Mouse (Mus musculus): Measurements from ENCODE around the gene Slc12a9.
A peak's percentile ranks its signal among the peaks of the same experiment; 100 is the strongest.
"Not testable (repeated sequence)": the region's sequence is repeated elsewhere in the genome, so short reads cannot be mapped to it uniquely, and the experiment has no call there.

Gene Slc12a9

DNA sequence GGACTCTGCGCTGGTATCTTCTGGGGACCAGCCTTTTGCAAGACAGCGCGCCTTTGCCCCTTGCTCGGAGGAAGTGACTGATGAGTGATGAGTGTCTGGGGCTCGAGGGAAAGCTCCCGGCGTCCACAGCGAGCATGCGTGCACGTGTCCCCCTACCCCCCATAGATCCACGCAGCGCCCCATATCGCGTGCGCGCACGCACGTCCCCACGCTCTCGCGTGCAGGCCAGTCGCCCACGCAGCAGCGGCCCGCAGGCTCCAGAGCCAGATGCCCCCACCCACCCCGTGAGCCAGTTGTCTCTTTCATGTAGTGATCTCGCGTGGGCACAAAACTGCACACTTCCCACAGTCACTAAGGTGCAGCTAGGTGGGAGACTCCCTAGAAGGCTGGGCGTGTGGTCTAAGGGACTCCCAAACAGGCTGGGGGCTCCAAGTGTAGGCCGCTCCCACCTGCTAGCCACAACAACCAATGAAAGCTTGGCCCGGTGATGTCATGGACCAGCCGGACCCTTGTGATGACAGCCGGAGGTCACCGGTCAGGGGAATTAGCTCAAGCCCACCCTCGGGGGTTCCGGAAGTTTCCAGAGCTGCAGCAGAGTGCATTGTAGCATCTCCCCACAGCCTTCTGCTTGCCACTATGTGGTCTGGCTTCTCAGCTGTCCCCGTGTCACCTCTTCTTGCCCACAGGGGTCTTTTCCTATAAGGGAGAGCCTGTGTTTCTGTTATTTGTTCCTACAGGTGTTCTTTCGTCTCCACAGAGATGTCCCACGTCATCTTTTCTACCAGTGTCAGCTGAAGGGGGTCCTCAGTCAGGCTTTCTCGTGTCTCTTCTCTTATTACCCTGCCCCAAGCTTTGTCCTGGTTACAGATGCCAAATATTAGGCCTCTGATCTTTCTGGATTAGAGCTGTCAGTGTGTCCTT lies 46.1 kb downstream of the Slc12a9 start, which contains the start of gene Ache:
TSS of gene Ache (plus strand) at position 488 of the 921 bp plus-strand sequence.
- peak; percentile 71 to 78 for DNase-seq (ENCODE audit: low spot score in 2 of 2)

DNA sequence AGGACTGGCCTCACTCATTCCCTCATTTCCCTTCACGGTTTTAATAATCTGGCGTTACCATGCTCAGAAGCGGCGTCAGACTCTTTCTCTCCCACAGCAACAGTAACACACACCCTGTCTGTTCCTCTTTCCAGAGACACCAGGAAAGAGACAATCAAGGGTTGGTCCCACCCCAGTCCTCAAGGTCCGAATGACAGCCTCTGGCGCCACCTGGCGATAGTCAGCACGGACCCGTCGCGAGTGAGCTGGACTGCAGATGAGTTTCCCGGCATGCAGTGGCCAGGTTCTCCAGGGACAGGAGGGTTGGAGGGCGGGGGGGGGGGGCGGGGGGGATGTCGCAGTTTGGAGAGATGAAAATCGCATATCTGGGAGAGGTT lies 46.8 kb downstream of the Slc12a9 start:
- DNase-seq (ENCODE audit: low spot score in 2 of 2): peak; percentile 87 to 91

DNA sequence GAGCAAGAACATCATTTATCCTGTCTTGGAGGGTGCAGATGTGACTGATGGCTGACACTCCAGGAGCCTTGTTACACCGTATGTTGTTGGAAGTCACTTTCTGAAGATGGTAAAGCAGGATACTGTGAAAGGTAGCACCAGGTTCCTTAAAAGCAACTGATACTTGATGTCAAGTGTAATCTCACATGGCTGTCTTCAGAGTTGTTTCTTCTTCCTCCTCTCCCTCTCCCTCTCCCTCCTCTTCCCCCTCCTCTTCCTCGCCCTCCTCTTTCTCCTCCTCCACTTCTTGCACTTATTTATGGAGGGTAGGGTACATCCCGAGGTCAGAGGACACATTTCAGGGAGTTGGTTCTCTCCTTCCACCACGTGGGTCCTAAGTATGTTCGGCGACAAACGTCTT lies 47.4 kb downstream of the Slc12a9 start:
- DNase-seq (ENCODE audit: low spot score in 2 of 2): no peak

DNA sequence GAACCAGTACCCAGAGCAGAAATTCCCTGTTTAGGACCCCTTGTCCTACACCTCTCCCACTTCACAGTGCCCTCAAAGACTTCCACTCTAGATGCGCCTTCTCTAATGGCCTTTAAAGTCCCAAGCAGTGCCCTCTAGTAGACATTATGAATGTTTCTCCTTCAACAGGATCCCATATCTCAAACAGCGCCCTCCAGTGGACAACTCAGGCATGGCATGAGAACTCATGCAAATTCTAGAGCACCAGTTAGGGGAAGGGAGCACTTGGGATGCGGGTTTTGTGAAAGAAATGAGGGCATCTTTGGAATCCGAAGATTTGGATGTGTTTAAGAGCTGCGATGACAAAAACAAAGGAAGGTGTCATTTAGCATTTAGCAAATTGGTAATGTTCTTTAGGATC lies 48.4 kb downstream of the Slc12a9 start:
- no peak for DNase-seq (ENCODE audit: low spot score in 2 of 2)

DNA sequence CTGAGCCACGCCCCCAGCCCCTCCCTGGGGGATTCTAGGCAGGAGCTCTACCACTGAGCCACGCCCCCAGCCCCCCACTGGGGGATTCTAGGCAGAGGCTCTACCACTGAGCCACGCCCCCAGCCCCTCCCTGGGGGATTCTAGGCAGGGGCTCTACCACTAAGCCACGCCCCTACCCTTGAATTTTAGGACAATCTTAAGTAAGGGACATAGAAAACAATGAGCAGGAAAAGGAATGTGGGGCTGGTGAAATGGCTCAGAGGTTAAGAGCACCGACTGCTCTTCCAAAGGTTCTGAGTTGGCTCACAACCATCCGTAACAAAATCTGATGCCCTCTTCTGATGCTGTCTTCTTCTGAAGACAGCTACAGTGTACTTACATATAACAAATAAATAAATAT lies 49.0 kb downstream of the Slc12a9 start:
- DNase-seq (ENCODE audit: low spot score in 2 of 2): not testable (repeated sequence)

DNA sequence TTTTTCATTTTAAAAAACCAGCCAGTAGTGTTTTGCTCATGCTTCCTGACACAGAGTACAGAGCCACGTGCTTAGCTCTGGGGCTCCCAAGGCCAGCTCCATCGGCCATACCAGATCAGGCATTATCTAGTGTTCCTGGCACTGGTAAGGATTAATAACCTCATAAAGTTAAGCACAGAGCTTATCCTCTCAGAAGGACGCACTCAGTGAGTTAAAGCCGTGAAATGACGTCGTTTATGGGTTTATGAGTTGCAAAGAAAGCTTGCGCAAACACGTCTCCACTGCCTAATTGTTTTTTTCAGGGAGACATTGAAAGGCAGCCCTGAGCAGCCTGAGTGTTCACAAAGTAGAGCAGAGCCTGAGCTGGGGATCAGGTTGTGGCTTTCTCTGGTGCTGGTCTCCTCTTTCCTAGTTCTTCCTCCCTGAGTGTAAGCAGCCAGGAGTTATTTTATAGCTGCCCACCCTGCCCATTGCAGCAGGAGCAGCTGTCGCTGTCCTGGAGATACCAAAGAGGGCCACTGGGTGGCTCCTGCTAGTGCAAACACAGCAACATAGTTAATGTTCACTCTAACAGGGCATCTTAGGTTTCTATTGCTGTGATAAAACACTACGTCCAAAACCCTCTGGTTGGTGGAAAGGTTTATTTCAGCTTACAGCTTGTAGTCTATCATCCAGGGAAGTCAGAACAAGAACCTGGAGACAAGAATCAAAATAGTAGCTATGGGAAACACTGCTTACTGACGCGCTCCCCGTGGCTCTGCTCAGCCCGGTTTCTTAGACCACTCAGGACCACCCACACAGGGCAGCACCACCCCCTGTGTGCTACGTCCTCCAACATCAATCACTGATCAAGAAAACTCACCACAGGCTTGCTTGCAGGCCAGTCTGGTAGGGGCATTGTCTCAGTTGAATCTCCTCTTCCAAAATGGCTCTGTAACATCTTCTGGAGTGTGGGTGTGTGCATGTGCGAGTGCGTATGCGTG lies 55.7 kb downstream of the Slc12a9 start:
- no peak for DNase-seq (ENCODE audit: low spot score in 2 of 2)

DNA sequence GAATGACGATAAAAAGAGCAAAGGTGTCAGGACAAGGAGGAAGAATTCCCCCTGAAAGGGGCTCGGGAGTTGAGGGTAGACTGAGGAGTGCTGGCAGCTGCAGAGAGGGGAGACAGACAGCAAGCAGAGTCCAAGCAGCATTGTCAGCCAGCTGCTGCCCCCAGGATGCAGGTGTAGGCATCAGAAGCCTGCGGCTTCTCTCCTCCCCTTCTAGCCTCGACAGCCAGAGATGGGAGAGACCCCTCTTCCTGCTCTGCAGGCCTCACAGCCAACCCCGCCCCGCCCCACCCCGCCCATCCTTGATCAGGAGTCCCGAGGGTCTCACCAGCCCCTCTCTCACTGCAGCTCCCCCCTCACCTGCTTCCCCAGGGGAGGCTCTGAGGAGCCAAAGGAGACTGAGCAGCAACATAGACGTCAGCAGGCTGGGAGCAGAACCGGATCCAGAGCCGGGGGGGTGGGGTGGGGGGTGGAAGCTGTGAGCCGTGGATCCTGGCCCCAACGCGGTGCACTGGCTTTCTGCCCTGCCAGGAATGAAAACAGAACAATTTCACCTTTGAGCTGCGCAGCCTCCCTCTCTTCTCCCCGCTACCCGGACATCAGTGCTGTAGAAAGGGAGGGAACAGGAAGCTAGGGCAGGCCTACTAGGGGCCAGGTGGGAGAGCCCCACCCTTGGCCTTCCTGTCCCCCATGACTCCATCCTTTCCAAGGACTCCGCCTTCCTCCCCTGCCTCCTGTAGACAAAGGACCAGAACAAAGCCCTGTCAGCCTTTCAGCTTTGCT lies 65.1 kb downstream of the Slc12a9 start:
- DNase-seq (ENCODE audit: low spot score in 2 of 2): no peak

DNA sequence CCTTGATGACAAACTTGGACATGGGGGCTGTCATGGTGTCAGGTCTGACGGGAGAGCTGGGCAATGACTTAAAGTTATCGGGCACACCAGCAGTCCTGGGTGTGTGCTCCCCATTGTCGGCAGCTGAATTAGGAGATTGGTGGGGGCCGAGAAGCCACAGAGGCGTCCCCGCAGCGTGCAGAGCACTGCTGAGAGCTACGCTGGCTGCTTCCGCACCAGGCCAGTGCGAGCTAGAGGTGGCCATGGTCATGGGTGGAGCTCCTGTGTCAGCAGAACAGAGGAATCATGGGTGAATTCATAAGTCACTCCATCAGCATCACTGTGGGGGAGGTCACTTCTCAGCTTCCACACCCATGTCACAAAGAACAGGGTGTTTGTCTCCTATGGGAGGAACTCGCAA lies 68.6 kb downstream of the Slc12a9 start:
- DNase-seq (ENCODE audit: low spot score in 2 of 2): no peak

Measured in right cerebral cortex, postnatal 36 days (tissue).